Mouse (Mus musculus) midbrain, embryonic 11.5 days (tissue): ENCODE results near the gene Sstr3. TPM values are rescaled to one million over a fixed set of nuclear protein-coding genes. Genes with fewer than 3 reads are reported as not detected.

ENCODE experiments used
- ATAC-seq: fragments of 200-750 bp; cut with Nextera tagmentation; 2 replicates; pipeline ENCODE4 v1.8.0; 2017; ENCODE audit warnings: moderate TSS enrichment, moderate library complexity; ENCODE audit not compliant: low FRiP score
- DNase-seq: peaks from one replicate; pipeline ENCODE4 v3.0.0; 2015; ENCODE audit warnings: low spot score; ENCODE audit errors: missing footprints
- H3K27ac ChIP-seq: fragments of 300-500 bp; sonication (generic); 2 replicates; pipeline ENCODE4 v1.5.1; 2014; ENCODE audit warnings: low read depth, low read length
- H3K27me3 ChIP-seq: fragments of 300-500 bp; sonication (generic); 2 replicates; pipeline ENCODE4 v1.6.1; 2014; ENCODE audit warnings: mild to moderate bottlenecking, low read length, moderate library complexity, mixed read lengths; ENCODE audit not compliant: control insufficient read depth, insufficient read depth
- H3K36me3 ChIP-seq: fragments of 300-500 bp; sonication (generic); 2 replicates; pipeline ENCODE4 v1.6.1; 2014; ENCODE audit warnings: mild to moderate bottlenecking, low read length, moderate library complexity, mixed read lengths; ENCODE audit not compliant: control insufficient read depth, insufficient read depth
- H3K4me1 ChIP-seq: fragments of 300-500 bp; sonication (generic); 2 replicates; pipeline ENCODE4 v1.6.1; 2014; ENCODE audit warnings: low read length; ENCODE audit not compliant: control insufficient read depth, insufficient read depth
- H3K4me2 ChIP-seq: fragments of 300-500 bp; sonication (generic); 2 replicates; pipeline ENCODE4 v1.6.1; 2014; ENCODE audit warnings: mild to moderate bottlenecking, moderate library complexity
- H3K4me3 ChIP-seq: fragments of 300-500 bp; sonication (generic); 2 replicates; pipeline ENCODE4 v1.5.1; 2014; ENCODE audit warnings: low read depth, low read length
- H3K9ac ChIP-seq: fragments of 300-500 bp; sonication (generic); 2 replicates; pipeline ENCODE4 v1.6.1; 2014; ENCODE audit warnings: low read length
- H3K9me3 ChIP-seq: fragments of 300-500 bp; sonication (generic); 2 replicates; pipeline ENCODE4 v1.6.1; 2016; ENCODE audit warnings: low read length; ENCODE audit not compliant: control insufficient read depth
- WGBS: fragments of 180-500 bp; shearing (Covaris S2); extraction: QIAGEN DNeasy Blood & Tissue Kit; methylation state at CpG from one replicate; pipeline ENCODE4 v1.1.7; 2014; 5-methylcytosine and 5-hydroxymethylcytosine counted together
- polyA plus RNA-seq: library from polyadenylated mRNA; unstranded; fragments of >200 nt; fragmentation: Nextera tagmentation; extraction: Ambion mirVana; gene quantifications from 2 replicates; pipeline ENCODE4 v1.2.1, GENCODE M21; 2014

The Sstr3 gene
- polyA plus RNA-seq, 1 experiment from 2014 or later = not detected

DNA sequence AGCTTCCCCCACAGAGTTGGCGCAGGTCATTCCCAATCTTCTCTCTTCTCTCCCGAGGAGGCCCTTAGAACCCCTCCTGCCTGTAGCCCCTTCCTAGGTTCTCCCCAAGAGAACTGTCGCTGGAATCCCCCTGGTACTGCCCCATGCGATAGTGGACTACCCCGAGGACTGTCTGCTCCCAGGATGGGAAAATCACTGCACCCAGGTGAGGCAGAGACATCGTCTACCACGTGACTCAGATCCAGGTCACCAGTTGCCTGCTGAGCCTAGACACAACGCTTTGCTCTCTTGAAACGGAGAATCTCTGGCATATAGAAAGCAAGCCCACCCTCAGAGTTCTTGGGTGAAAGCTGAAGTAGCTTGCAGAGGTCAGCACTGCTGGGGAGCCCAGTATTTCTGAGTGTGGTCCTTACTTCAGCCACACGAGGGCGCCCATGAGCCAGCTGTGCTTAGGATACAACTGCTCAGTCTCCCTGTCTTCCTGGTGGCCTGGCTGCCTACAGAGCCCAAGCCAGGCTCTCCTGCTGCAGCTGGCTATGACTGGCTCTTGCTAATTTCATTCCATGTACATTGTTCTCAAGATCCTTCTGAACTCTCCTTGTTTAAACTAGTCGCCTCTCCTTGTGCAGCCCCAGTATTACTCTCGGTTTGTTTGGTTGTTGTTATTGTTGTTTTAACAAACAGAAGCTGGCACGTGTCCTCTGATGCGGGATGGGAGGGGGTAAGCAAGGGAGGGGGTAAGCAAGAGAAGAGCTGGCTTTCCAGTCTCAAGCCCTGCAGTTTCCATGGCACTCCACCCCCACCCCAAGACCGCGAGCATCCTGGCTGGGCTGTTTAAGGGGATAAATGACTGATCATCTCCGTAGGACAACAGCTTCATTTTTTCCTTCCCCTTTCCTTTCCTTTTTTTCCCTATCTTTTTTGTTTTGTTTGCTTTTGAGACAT is 42.8 kb upstream of the Sstr3 start:
- Histone ChIP-seq H3K4me2 (no peak overlapping the region), H3K9ac (no peak overlapping the region), H3K9me3 (no peaks in the 10 kb centered on the region; the same call in 1 of the 2 replicates), H3K27ac (no peak overlapping the region), H3K4me1 (no peaks in the 10 kb centered on the region), H3K36me3 (no peaks in the 10 kb centered on the region), H3K27me3 (no peaks in the 10 kb centered on the region), H3K4me3 (no peak overlapping the region)
- peak; percentile 98 for DNase-seq
- 56% methylated on average over 18 of the region's 18 CpGs for WGBS
- peak; percentile 84 for ATAC-seq

GRCm38 (mm10) chr15:78585404-78585803 is 40.9 kb upstream of the Sstr3 start:
- 88% methylated on average over 7 of the region's 7 CpGs for WGBS
- Histone ChIP-seq H3K4me3 (no peak overlapping the region), H3K36me3 (no peaks in the 10 kb centered on the region), H3K27ac (no peak overlapping the region), H3K9ac (no peak overlapping the region), H3K27me3 (no peaks in the 10 kb centered on the region), H3K4me1 (peaks cover 10% of the 10 kb centered on the region), H3K9me3 (no peaks in the 10 kb centered on the region; the same call in 1 of the 2 replicates), H3K4me2 (no peak overlapping the region)
- DNase-seq (no peak), ATAC-seq (no peak)

DNA sequence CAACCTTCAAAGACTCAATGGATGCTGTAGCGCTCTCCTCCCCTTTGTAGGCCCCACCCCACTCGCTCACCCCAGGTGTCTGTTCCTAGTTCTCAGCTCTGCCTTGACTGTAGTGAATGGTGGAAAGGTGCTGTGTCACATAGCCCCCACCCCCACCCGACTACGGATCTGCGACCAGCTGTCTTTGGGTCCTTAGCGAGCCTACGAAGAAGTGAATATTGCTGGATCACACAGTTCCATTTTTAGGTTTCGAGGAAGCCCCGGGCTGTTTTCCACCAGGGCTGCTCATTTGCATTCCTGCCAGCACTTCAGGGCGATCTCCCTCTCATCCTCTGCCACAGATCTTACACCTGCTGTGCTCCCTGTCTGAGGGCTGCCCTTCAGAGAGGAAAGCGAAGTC is 38.9 kb upstream of the Sstr3 start:
- Histone ChIP-seq H3K4me2 (no peak overlapping the region), H3K9me3 (no peaks in the 10 kb centered on the region; the same call in 1 of the 2 replicates), H3K4me3 (no peak overlapping the region), H3K27me3 (no peaks in the 10 kb centered on the region), H3K27ac (no peak overlapping the region), H3K4me1 (peaks cover 16% of the 10 kb centered on the region), H3K36me3 (no peaks in the 10 kb centered on the region), H3K9ac (no peak overlapping the region)
- WGBS = 22% methylated on average over 11 of the region's 11 CpGs
- DNase-seq (no peak), ATAC-seq (no peak)

DNA sequence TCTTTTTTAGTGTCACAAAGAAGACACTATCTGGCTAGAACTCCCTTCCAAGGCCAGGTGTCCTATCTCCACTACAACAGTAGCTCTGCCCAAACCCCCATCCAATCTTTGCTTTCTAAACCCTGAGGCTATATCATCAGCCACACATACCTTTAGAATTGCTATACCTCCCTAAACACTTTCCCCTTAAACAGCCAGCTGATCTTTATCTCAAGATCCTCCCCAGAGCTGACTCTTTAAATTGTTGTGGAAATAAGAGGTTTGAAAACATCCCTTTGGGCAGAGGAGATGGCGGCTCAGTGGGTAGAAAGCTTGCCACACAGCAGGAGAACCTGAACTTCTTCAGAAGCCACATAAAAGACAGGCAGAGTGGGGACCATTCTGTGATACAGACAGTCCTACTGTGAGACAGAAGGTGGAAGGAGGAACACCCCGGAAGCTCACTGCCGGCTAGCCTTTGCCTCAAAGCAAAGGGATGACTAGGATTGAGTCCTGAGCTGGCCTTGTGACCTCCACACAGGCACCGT is 31.9 kb upstream of the Sstr3 start:
- Histone ChIP-seq H3K36me3 (no peaks in the 10 kb centered on the region), H3K4me2 (no peak overlapping the region), H3K4me3 (no peak overlapping the region), H3K9ac (no peak overlapping the region), H3K27me3 (no peaks in the 10 kb centered on the region), H3K27ac (no peak overlapping the region), H3K9me3 (no peaks in the 10 kb centered on the region), H3K4me1 (peaks cover 12% of the 10 kb centered on the region)
- no peak for DNase-seq
- no peak for ATAC-seq
- 62% methylated on average over 4 of the region's 4 CpGs for WGBS

DNA sequence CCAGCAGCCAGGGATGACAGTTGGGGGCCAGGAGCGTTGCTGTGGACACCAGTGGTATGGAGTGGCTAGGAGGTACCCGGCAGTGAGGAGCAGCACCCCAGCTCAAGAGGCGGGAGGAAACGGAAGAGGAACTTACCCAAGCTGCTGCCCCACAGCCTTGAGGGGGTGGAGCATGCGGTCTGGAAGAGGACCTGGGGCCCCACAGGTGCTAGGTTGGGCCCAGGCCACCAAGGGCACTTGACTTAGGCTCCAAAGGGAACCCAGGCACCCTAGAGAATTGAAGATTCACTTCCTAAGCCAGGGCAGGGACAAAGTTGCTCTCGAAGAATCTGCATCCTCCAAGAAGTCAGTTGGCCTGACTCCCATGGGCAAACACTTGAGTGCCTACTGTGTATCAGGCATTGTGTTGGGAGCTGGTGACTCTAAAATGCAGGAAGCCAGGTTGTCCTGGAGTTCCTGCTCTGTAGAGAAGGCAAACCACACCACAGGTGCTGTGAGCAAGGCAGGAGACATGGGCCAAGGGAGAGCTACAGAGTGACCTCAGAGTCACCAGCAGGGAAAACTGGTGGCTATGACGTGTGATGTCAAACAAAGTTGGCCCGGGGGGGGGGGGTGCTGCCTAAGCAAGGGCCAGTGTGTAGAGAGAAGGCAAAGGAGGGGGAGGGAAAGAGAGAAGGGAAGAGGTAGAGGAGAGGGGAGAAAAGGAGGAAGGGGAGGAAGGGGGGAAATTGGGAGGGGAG is 28.3 kb upstream of the Sstr3 start, which contains the start of gene Rac2:
Gene Rac2, minus strand, starts transcription at position 126 of the 740 bp plus-strand sequence.
- H3K4me3 ChIP-seq = no peak within 1 kb of the TSS
- H3K27ac ChIP-seq = no peak within 1 kb of the TSS
- ATAC-seq (no peak), DNase-seq (no peak)
- WGBS = 78% methylated on average over 8 of the region's 8 CpGs
- H3K4me1 ChIP-seq = no peaks in the 10 kb centered on the region
- H3K9ac ChIP-seq = no peak within 1 kb of the TSS
- H3K4me2 ChIP-seq = no peak within 1 kb of the TSS
- H3K9me3 ChIP-seq = no peaks in the 10 kb centered on the region
- no peaks in the 10 kb centered on the region for H3K36me3 ChIP-seq
- H3K27me3 ChIP-seq = no peaks in the 10 kb centered on the region

GRCm38 (mm10) chr15:78572270-78572600 is 27.8 kb upstream of the Sstr3 start:
- Histone ChIP-seq H3K4me1 (no peaks in the 10 kb centered on the region), H3K27me3 (no peaks in the 10 kb centered on the region), H3K27ac (no peak overlapping the region), H3K4me3 (no peak overlapping the region), H3K4me2 (no peak overlapping the region), H3K9me3 (no peaks in the 10 kb centered on the region), H3K9ac (no peak overlapping the region), H3K36me3 (no peaks in the 10 kb centered on the region)
- no peak for ATAC-seq
- no peak for DNase-seq
- 88% methylated on average over 5 of the region's 5 CpGs for WGBS

DNA sequence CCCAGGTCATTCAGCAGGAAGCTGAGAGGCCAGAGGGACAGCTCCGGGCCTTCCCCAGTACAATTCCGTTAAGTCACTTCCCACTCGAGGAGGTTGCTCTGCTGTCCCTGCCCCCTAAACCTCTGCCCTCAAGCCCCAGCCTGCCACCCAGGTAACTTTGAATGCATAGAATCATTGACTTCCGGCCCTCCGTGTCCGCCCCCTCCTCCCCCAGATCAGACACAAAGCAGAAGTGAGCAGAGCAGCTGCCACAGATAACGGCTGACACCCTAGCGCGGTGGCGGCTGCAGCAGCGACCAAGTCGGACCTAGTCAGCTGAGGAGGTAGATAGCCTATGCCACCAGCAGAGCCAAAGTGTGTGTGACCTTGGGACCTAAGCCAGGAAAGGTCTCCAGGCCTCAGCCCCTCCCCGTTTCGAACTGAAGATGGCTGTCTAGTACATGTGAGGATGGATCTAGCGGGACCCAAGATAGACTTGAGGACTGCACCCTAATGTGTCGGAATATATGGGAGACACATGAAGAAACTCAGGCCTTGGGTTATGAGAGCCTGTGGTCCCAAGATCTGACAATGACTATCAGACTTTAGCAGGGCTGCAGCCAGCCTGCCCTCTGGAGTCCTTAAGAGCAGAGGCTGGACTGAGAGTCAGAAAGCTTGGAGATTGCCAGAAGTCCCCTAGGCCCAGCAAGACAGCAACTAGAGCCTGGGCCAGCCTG is 27.2 kb upstream of the Sstr3 start:
- no peaks in the 10 kb centered on the region for H3K9me3 ChIP-seq
- WGBS = 69% methylated on average over 16 of the region's 16 CpGs
- H3K36me3 ChIP-seq = no peaks in the 10 kb centered on the region
- no peak overlapping the region for H3K27ac ChIP-seq
- H3K27me3 ChIP-seq = no peaks in the 10 kb centered on the region
- H3K9ac ChIP-seq = no peak overlapping the region
- ATAC-seq = no peak
- no peak overlapping the region for H3K4me2 ChIP-seq
- no peak for DNase-seq
- no peaks in the 10 kb centered on the region for H3K4me1 ChIP-seq
- H3K4me3 ChIP-seq = no peak overlapping the region

DNA sequence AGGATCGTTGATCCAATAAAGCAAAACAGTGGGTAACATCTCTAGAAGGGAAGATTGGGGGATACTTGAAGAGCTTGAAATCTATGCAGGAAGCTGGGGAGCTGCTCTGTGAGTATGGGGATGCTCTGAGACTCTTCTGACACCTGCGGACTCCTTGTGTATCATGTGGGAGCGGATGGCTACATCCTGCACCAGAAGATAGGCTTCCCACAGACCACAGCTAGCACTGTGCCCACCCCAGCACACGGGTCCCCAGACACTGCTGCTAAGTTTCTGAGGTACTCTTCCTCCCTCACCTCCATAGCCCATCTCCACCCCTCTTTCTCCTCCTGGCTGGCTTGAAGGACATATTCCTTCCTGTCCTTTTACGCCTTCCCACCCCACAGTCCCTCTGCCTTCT is 25.7 kb upstream of the Sstr3 start:
- no peak overlapping the region for H3K27ac ChIP-seq
- H3K36me3 ChIP-seq = no peaks in the 10 kb centered on the region
- H3K4me3 ChIP-seq = no peak overlapping the region
- H3K4me2 ChIP-seq = no peak overlapping the region
- no peaks in the 10 kb centered on the region for H3K9me3 ChIP-seq
- WGBS = 94% methylated on average over 5 of the region's 5 CpGs
- H3K9ac ChIP-seq = no peak overlapping the region
- H3K27me3 ChIP-seq = no peaks in the 10 kb centered on the region
- no peak for ATAC-seq
- no peak for DNase-seq
- H3K4me1 ChIP-seq = no peaks in the 10 kb centered on the region
